Mouse (Mus musculus) CH12.LX (cell line): ENCODE measurements around the gene Prpf19. TPM values are rescaled to one million over a fixed set of nuclear protein-coding genes. Genes with fewer than 3 reads are reported as not detected.

ENCODE experiments used
- DNase-seq: peaks from one replicate; pipeline ENCODE4 v3.0.0-alpha.2; 2013; ENCODE audit errors: extremely low read depth
- H3K27ac ChIP-seq: 2 replicates; pipeline ENCODE4 v1.5.1; 2012; ENCODE audit warnings: low read depth, mild to moderate bottlenecking, control low read depth, moderate library complexity; ENCODE audit not compliant: insufficient read depth
- H3K27me3 ChIP-seq: replicated peaks from 2 replicates; pipeline ENCODE3; 2012; ENCODE audit warnings: inconsistent platforms
- H3K36me3 ChIP-seq, 2 experiments: replicated peaks in 1 of 2; 2 replicates each; pipeline versions ENCODE3 to v1.6.1; 2012; ENCODE audit warnings: inconsistent platforms in 1 of 2, low read length in 1 of 2, mild to moderate bottlenecking in 1 of 2, mixed read lengths in 1 of 2, moderate library complexity in 1 of 2; ENCODE audit not compliant: control insufficient read depth in 1 of 2, insufficient read depth in 1 of 2
- H3K4me1 ChIP-seq, 2 experiments: 2 replicates each; pipeline ENCODE4 v1.6.1; 2012; ENCODE audit warnings: inconsistent platforms in 1 of 2, moderate library complexity in 1 of 2; ENCODE audit not compliant: insufficient read depth in 2 of 2, control insufficient read depth in 1 of 2
- H3K4me2 ChIP-seq: 2 replicates; pipeline ENCODE4 v1.6.1; 2012; ENCODE audit warnings: low read depth, mild to moderate bottlenecking, control low read depth; ENCODE audit not compliant: poor library complexity, insufficient read depth, severe bottlenecking
- H3K4me3 ChIP-seq, 3 experiments: fragments of 150-350 bp in 1 of 3; sonication (generic) in 1 of 3; replicated peaks in 1 of 3; 2 replicates each; pipeline versions ENCODE3 to v1.5.1; 2011 to 2012; ENCODE audit warnings: low read depth in 2 of 3, low read length in 2 of 3, mild to moderate bottlenecking in 2 of 3, moderate library complexity in 2 of 3, control low read depth in 1 of 3, improper control_type of control experiment in 1 of 3, inconsistent platforms in 1 of 3, mixed read lengths in 1 of 3; ENCODE audit not compliant: poor library complexity in 1 of 3
- H3K79me2 ChIP-seq: replicated peaks from 2 replicates; pipeline ENCODE4 v1.6.1; 2012; ENCODE audit warnings: mild to moderate bottlenecking, moderate library complexity; ENCODE audit not compliant: control insufficient read depth, poor library complexity, insufficient read depth, severe bottlenecking; ENCODE audit errors: extremely low read depth
- H3K9ac ChIP-seq: 2 replicates; pipeline ENCODE4 v1.6.1; 2012; ENCODE audit warnings: low read depth, mild to moderate bottlenecking, control low read depth, moderate library complexity; ENCODE audit not compliant: insufficient read depth
- H3K9me3 ChIP-seq: replicated peaks from 2 replicates; pipeline ENCODE3; 2012; ENCODE audit warnings: low read length, inconsistent platforms, mixed read lengths
- BHLHE40 ChIP-seq: IDR thresholded peaks from 2 replicates; pipeline ENCODE4 v1.6.1; 2011; ENCODE audit warnings: mild to moderate bottlenecking, low read depth, low read length, improper control_type of control experiment
- CHD2 ChIP-seq: IDR thresholded peaks from 2 replicates; pipeline ENCODE4 v1.6.1; 2011; ENCODE audit warnings: low read length, improper control_type of control experiment
- E2F4 ChIP-seq: IDR thresholded peaks from 2 replicates; pipeline ENCODE4 v1.6.1; 2011; ENCODE audit warnings: low read depth, low read length, improper control_type of control experiment; ENCODE audit not compliant: insufficient replicate concordance
- ELF1 ChIP-seq: IDR thresholded peaks from 2 replicates; pipeline ENCODE4 v1.6.1; 2014; ENCODE audit warnings: low read depth, mild to moderate bottlenecking, inconsistent platforms, low read length, improper control_type of control experiment
- EP300 ChIP-seq: IDR thresholded peaks from 2 replicates; pipeline ENCODE4 v1.6.1; 2011; ENCODE audit warnings: low read length, improper control_type of control experiment
- HCFC1 ChIP-seq: IDR thresholded peaks from 2 replicates; pipeline ENCODE4 v1.6.1; 2012; ENCODE audit warnings: low read depth, mild to moderate bottlenecking, inconsistent platforms, low read length, improper control_type of control experiment
- JUN ChIP-seq: IDR thresholded peaks from 2 replicates; pipeline ENCODE4 v1.6.1; 2011; ENCODE audit warnings: low read depth, mild to moderate bottlenecking, low read length, improper control_type of control experiment, moderate library complexity; ENCODE audit not compliant: insufficient read depth
- JUND ChIP-seq: conservative IDR thresholded peaks from 2 replicates; pipeline ENCODE4 v1.6.1; 2011; ENCODE audit warnings: low read depth, low read length, improper control_type of control experiment
- MAFK ChIP-seq: IDR thresholded peaks from 2 replicates; pipeline ENCODE4 v1.6.1; 2011; ENCODE audit warnings: low read length, improper control_type of control experiment; ENCODE audit not compliant: insufficient replicate concordance
- MAX ChIP-seq: IDR thresholded peaks from 2 replicates; pipeline ENCODE4 v1.6.1; 2011; ENCODE audit warnings: low read length, improper control_type of control experiment
- MAZ ChIP-seq: IDR thresholded peaks from 2 replicates; pipeline ENCODE4 v1.6.1; 2012; ENCODE audit warnings: low read depth, mild to moderate bottlenecking, inconsistent platforms, low read length, improper control_type of control experiment, moderate library complexity
- MEF2A ChIP-seq: IDR thresholded peaks from 2 replicates; pipeline ENCODE4 v1.6.1; 2014; ENCODE audit warnings: low read depth, mild to moderate bottlenecking, inconsistent platforms, low read length, improper control_type of control experiment, borderline replicate concordance
- MYC ChIP-seq: IDR thresholded peaks from 2 replicates; pipeline ENCODE4 v1.6.1; 2011; ENCODE audit warnings: low read depth, mild to moderate bottlenecking, improper control_type of control experiment, low read length
- POLR2A ChIP-seq: IDR thresholded peaks from 2 replicates; pipeline ENCODE4 v1.6.1; 2011; ENCODE audit warnings: low read depth, mild to moderate bottlenecking, improper control_type of control experiment, low read length
- POLR2AphosphoS2 ChIP-seq: IDR thresholded peaks from 2 replicates; pipeline ENCODE4 v1.6.1; 2011; ENCODE audit warnings: low read depth, low read length, improper control_type of control experiment
- RAD21 ChIP-seq: IDR thresholded peaks from 2 replicates; pipeline ENCODE4 v1.6.1; 2011; ENCODE audit warnings: low read depth, mild to moderate bottlenecking, low read length, improper control_type of control experiment, moderate library complexity
- RCOR1 ChIP-seq: conservative IDR thresholded peaks from 2 replicates; pipeline ENCODE4 v1.6.1; 2012; ENCODE audit warnings: low read depth, mild to moderate bottlenecking, inconsistent platforms, low read length, improper control_type of control experiment
- SIN3A ChIP-seq: IDR thresholded peaks from 2 replicates; pipeline ENCODE4 v1.6.1; 2012; ENCODE audit warnings: low read length, improper control_type of control experiment, inconsistent platforms
- TBP ChIP-seq: conservative IDR thresholded peaks from 2 replicates; pipeline ENCODE4 v1.6.1; 2011; ENCODE audit warnings: low read depth, low read length, improper control_type of control experiment
- TCF12 ChIP-seq: IDR thresholded peaks from 2 replicates; pipeline ENCODE4 v1.6.1; 2014; ENCODE audit warnings: low read depth, mild to moderate bottlenecking, inconsistent platforms, low read length, improper control_type of control experiment
- UBTF ChIP-seq: IDR thresholded peaks from 2 replicates; pipeline ENCODE4 v1.6.1; 2012; ENCODE audit warnings: low read depth, mild to moderate bottlenecking, inconsistent platforms, low read length, improper control_type of control experiment, moderate library complexity
- USF2 ChIP-seq: conservative IDR thresholded peaks from 2 replicates; pipeline ENCODE4 v1.6.1; 2011; ENCODE audit warnings: low read depth, low read length, improper control_type of control experiment
- ZC3H11A ChIP-seq: IDR thresholded peaks from 2 replicates; pipeline ENCODE4 v1.6.1; 2012; ENCODE audit warnings: low read depth, mild to moderate bottlenecking, inconsistent platforms, low read length, improper control_type of control experiment
- ZKSCAN1 ChIP-seq: IDR thresholded peaks from 2 replicates; pipeline ENCODE4 v1.6.1; 2012; ENCODE audit warnings: low read depth, inconsistent platforms, low read length, improper control_type of control experiment, borderline replicate concordance
- ZMIZ1 ChIP-seq: IDR thresholded peaks from 2 replicates; pipeline ENCODE4 v1.6.1; 2012; ENCODE audit warnings: low read depth, mild to moderate bottlenecking, inconsistent platforms, low read length, improper control_type of control experiment
- dilution Hi-C: fragments of 300-500 bp; cut with MboI; formaldehyde crosslinking; loops from 2 replicates; pipeline ENCODE4 v1.14.3; 2020; ENCODE audit warnings: low sequenced_read_pairs; ENCODE audit not compliant: extremely low pct_unique_long_range_greater_than_20kb, extremely low pct_ligation_motif_present
- in situ Hi-C: fragments of 300-500 bp; cut with MboI; formaldehyde crosslinking; loops from 3 replicates; pipeline ENCODE4 v1.14.3; 2019; ENCODE audit warnings: low sequenced_read_pairs, low pct_ligation_motif_present, low pct_unique_long_range_greater_than_20kb, mixed read lengths
- polyA plus RNA-seq: library from polyadenylated mRNA; unstranded; fragments of >175 nt; gene quantifications from 2 replicates; pipeline ENCODE4 v1.2.1, GENCODE M21; 2012; ENCODE audit warnings: low read depth; ENCODE audit not compliant: insufficient read length
- total RNA-seq, 2 experiments: library from RNA; depleted of rRNA; stranded (reverse); fragments of 300-350 nt in 1 of 2; fragments of >200 nt in 1 of 2; gene quantifications; 2 replicates each; pipeline ENCODE4 v1.2.3; 2012 to 2014

Prpf19 gene
- total and polyA plus RNA-seq, 3 experiments: 115 to 357 (median 355) TPM

GRCm38 (mm10) chr19:10855422-10855821, 39.6 kb upstream of the Prpf19 start:
- dilution Hi-C loops (no loop called here), in situ Hi-C loops (no loop called here)
- DNase-seq: no peak

GRCm38 (mm10) chr19:10856520-10856919, 38.5 kb upstream of the Prpf19 start:
- no peaks in the 10 kb centered on the region for H3K9me3 ChIP-seq
- TF ChIP-seq CHD2 (no peak), POLR2AphosphoS2 (no peak), MAFK (no peak), TBP (no peak), JUND (no peak), RCOR1 (no peak), E2F4 (no peak), TCF12 (no peak), HCFC1 (no peak), MAZ (no peak), SIN3A (no peak), ZMIZ1 (no peak)
- peaks cover 80 to 89% of the 10 kb centered on the region in 2 experiments for H3K36me3 ChIP-seq
- no peaks in the 10 kb centered on the region for H3K27me3 ChIP-seq
- in situ Hi-C loops: no loop called here
- H3K4me3 ChIP-seq: no peak overlapping the region
- no peak for DNase-seq
- no peak overlapping the region for H3K9ac ChIP-seq
- H3K4me1 ChIP-seq: peaks cover 5 to 20% of the 10 kb centered on the region in 2 experiments; a peak in 3 of 4 replicates
- dilution Hi-C loops: no loop called here
- H3K27ac ChIP-seq: no peak overlapping the region
- H3K4me2 ChIP-seq: no peak overlapping the region
- H3K79me2 ChIP-seq: no peaks in the 10 kb centered on the region

More at GRCm38 (mm10) chr19:10855422-10855821, 39.6 kb upstream of the Prpf19 start:
- Histone ChIP-seq H3K4me2 (no peak overlapping the region), H3K79me2 (no peaks in the 10 kb centered on the region; the same call in 1 of the 2 replicates), H3K27ac (no peak overlapping the region), H3K27me3 (no peaks in the 10 kb centered on the region), H3K36me3 (peaks cover 86 to 100% of the 10 kb centered on the region in 2 experiments), H3K4me1 (peaks cover 5 to 18% of the 10 kb centered on the region in 2 experiments; a peak in 3 of 4 replicates), H3K9me3 (no peaks in the 10 kb centered on the region), H3K9ac (no peak overlapping the region), H3K4me3 (no peak overlapping the region)
- no peak for TF ChIP-seq POLR2AphosphoS2
- TF ChIP-seq ZC3H11A: no peak

GRCm38 (mm10) chr19:10860072-10860497, 34.9 kb upstream of the Prpf19 start:
- Histone ChIP-seq H3K27ac (no peak overlapping the region), H3K4me2 (no peak overlapping the region), H3K4me3 (no peak overlapping the region), H3K9ac (no peak overlapping the region), H3K36me3 (peaks cover 46 to 53% of the 10 kb centered on the region in 2 experiments), H3K4me1 (peaks cover 5 to 25% of the 10 kb centered on the region in 2 experiments; a peak in 3 of 4 replicates), H3K9me3 (no peaks in the 10 kb centered on the region), H3K79me2 (no peaks in the 10 kb centered on the region), H3K27me3 (no peaks in the 10 kb centered on the region)
- dilution Hi-C loops: no loop called here
- DNase-seq: no peak
- no peak for TF ChIP-seq EP300
- TF ChIP-seq MAZ: no peak
- TF ChIP-seq ZMIZ1: no peak
- TF ChIP-seq MAFK: no peak
- no peak for TF ChIP-seq UBTF
- TF ChIP-seq BHLHE40: no peak
- TF ChIP-seq MYC: no peak
- no peak for TF ChIP-seq POLR2AphosphoS2
- no peak for TF ChIP-seq MAX
- TF ChIP-seq ZKSCAN1: no peak
- no peak for TF ChIP-seq CHD2
- TF ChIP-seq MEF2A: no peak
- no peak for TF ChIP-seq POLR2A
- no peak for TF ChIP-seq JUN
- TF ChIP-seq TBP: no peak
- no peak for TF ChIP-seq USF2
- no peak; the same call in 1 of the 2 replicates for TF ChIP-seq RAD21
- no peak for TF ChIP-seq E2F4
- TF ChIP-seq ELF1: no peak
- in situ Hi-C loops: no loop called here
